Mouse (Mus musculus) CD8-positive naive resting alpha-beta T cell, adult 2 months (primary cell): ENCODE measurements around the gene Hils1.

Experiments used
- DNase-seq, 2 experiments: peaks; one replicate each; pipeline ENCODE4 v3.0.0; 2022; ENCODE audit warnings: low read depth in 2 of 2, low spot score in 2 of 2

Gene Hils1

GRCm38 (mm10) chr11:94987851-94988250 is 20.5 kb downstream of the Hils1 start:
- no peak for DNase-seq

GRCm38 (mm10) chr11:94988780-94989561 is 21.6 kb downstream of the Hils1 start:
- DNase-seq: no peak

- DNase-seq: peak in 1 of 2 experiments; percentile 65
Measured at GRCm38 (mm10) chr11:94989562-94990017, 22.2 kb downstream of the Hils1 start.

GRCm38 (mm10) chr11:94990102-94990748 is 22.8 kb downstream of the Hils1 start:
- DNase-seq: no peak

- DNase-seq: peak; percentile 83 to 88
Measured at GRCm38 (mm10) chr11:94990749-94991577, 23.6 kb downstream of the Hils1 start, which contains the start of gene Ppp1r9b. Gene Ppp1r9b (plus strand): TSS chr11:94991035.

GRCm38 (mm10) chr11:94991641-94992479 is 24.5 kb downstream of the Hils1 start:
- DNase-seq: no peak

GRCm38 (mm10) chr11:94992480-94992753 is 25.0 kb downstream of the Hils1 start:
- no peak for DNase-seq

- no peak for DNase-seq
Measured at GRCm38 (mm10) chr11:94992754-94993606, 25.6 kb downstream of the Hils1 start.

GRCm38 (mm10) chr11:94994208-94994814 is 26.9 kb downstream of the Hils1 start:
- DNase-seq: no peak

GRCm38 (mm10) chr11:94994947-94995772 is 27.8 kb downstream of the Hils1 start:
- DNase-seq: no peak

- no peak for DNase-seq
Measured at GRCm38 (mm10) chr11:94996101-94996500, 28.7 kb downstream of the Hils1 start.

- DNase-seq: no peak
Measured at GRCm38 (mm10) chr11:94996984-94997383, 29.6 kb downstream of the Hils1 start.

- DNase-seq: peak in 1 of 2 experiments; percentile 20
Measured at GRCm38 (mm10) chr11:94997596-94997995, 30.2 kb downstream of the Hils1 start.

- peak; percentile 41 to 55 for DNase-seq
Measured at GRCm38 (mm10) chr11:94998041-94998531, 30.7 kb downstream of the Hils1 start.

- DNase-seq: no peak
Measured at GRCm38 (mm10) chr11:95000128-95000527, 32.7 kb downstream of the Hils1 start.

- DNase-seq: peak in 1 of 2 experiments; percentile 40
Measured at GRCm38 (mm10) chr11:95000548-95000947, 33.2 kb downstream of the Hils1 start.

GRCm38 (mm10) chr11:95001058-95001457 is 33.7 kb downstream of the Hils1 start:
- DNase-seq: peak; percentile 50 to 59

GRCm38 (mm10) chr11:95001584-95002347 is 34.4 kb downstream of the Hils1 start:
- DNase-seq: no peak
